Mouse (Mus musculus): ENCODE measurements around the gene Dpyd. TPM values are rescaled to one million over a fixed set of nuclear protein-coding genes. Genes with fewer than 3 reads are reported as not detected.

Dpyd gene
- total and polyA plus RNA-seq, 3 experiments: 3.3 to 26.2 (median 17.0) TPM

DNA sequence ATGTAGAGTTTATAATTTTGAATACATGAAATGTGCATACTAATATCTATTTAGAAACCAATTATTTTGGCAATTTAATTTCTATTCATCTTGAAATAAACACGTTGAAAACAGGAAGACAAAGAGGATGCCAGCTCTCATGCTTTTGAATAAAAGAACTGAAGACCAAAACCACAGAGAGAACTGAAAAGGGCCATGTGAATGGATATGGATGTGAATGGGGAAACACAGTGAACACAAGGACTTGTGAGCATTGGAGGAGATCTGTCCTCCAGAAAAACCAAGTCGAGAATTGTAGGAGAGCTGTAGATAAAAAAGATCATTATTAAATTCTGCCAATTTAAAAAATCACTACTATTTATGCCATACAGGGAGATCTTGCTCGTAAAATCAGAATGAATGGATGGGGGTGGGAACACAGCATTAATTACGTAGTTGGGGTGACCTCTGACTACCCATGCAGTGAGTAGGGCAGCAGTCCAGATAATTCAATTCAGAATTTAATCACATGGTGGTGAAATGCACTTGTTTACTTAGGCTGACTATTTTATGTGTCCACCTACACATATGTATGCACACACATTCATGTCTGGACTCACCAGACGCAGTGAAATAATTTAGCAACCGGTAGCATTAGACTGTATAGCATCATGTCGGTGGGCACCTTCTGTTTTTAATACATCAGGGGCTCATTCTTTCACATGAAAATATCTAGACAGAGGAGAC is 114.3 kb downstream of the Dpyd start:
- no peak for DNase-seq

DNA sequence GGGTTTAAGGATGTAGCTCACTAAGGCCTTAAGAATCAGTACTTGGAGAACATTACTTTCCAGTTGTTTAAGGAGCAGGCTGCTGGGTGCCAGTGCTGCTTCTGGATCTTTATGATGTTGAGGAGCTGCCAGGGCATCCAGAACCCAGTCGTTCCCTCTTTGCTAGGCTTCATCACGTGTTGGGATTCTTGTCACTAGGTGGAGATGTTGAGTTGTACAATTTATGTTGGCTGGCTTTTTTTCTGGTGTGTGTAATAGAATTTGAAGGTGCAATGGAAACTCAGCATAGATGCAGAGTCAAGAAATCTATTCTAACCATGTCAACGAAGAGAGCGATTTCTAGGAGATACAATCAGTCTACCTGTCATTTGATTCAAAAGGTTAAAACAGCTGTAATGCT is 118.9 kb downstream of the Dpyd start:
- peak; percentile 22 for DNase-seq

DNA sequence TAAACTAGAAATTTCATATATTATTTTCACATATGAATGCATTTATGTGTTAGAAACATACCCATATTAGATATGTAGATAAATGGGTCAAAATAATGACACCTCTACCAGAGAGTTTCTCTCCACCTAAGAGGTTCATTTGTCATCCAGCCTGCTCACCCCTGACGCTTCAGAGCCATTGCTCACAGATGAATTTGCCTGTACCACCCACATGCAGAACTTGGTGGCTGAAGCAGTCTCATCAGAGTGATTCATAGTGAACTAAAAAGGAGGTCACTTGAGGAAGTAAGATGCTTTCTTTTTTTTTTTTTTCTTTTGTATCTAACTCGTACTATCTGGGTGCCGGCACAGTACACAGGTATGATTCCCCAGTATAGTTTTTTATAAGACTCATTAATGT is 188.3 kb downstream of the Dpyd start:
- no peak for DNase-seq

DNA sequence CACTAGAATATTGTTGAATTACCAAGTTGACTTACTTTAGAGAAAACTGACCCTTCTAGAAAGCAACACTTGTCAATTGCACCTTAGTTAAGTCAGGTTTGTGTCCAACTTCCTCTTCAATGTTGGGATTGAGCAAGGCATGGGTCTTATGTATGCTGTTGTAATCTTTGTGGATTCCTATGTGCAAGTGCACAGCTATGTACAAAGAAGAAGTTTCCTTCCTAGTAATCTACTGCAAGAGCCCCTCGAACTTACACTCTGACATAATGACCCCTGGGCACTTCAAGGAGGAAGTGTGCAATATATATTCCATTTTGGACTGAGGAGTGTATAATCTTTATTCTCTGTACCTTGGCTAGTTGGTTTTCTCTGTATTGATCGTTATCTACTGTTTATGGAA is 191.7 kb downstream of the Dpyd start:
- no peak for DNase-seq

DNA sequence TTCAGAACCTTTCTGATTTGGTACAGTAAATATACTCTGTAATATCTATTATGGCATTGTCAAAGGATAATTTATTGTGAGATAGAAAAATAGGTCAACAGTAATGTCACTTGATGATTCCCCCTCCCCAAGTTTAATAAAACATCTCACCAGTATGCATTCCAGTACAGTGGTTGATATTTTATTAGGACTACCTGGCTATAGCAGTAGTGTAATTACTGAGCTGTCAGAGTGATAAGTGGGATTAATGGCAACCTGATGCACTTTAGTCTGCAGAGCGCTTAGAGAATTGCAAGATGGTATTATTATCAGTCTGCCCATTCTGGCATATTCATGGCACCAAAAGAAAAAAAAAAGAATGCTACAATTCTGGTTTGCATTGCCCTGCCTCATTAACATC is 194.2 kb downstream of the Dpyd start:
- DNase-seq: no peak

DNA sequence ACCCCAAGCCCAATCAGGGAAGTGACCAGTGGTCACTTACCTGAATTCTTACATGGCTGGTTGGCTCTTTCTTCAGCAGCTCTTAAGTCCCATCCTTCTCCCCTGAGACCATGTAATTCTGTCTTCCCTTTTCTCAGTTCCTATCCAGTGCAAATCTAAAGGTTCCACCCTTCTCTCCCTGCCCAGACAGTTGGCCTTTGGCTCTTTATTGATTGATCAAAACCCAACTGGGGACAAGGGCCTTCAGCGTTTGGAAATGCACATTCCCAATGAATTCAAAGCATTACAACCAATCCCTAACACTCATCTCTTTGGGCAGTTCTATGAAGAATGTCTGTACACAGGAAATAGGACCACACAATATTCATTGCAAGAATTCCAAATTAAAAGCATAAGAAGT is 251.0 kb downstream of the Dpyd start:
- no peak for DNase-seq

DNA sequence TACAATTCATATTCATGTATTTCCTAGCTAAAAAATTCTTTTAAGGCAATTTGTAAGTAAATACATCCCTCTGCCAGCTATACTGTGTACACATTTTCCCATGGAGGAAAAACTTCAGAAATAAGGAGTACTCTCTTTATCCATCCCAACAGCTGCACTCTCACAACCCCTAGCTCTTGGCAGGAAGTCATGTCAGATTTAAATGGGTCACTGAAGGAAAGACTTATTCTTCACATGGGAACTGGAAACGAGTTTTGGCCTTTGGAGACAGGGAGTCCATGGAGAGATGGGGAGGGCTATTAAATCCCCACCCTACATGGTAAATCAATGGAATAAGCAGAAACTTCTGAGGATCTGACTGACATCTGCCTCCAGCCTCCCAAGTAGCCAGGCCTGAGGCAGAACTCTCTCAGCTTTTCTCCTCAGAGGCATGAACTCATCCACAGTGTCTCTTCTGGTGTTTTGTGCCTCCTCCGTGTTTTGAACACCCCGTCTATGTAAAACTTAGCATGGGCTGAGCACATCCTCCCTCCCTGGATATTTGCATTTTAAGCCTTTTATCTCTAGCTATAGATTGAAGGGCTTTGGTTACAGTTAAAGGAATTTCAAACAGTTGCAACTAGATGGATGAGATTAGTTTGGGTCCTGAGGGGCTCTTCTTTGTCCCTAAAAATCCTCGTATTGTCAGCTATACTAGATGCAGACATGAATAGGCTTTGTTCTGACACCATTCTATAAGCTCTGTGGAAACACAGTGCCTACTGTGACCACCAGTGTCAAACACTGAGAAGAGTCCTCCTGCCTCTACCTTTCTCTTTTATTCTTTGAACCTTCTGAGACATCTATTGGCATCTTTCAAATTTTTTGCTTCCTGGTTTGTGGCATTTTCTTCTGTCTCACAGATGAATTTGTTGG is 288.9 kb downstream of the Dpyd start:
- no peak for DNase-seq

DNA sequence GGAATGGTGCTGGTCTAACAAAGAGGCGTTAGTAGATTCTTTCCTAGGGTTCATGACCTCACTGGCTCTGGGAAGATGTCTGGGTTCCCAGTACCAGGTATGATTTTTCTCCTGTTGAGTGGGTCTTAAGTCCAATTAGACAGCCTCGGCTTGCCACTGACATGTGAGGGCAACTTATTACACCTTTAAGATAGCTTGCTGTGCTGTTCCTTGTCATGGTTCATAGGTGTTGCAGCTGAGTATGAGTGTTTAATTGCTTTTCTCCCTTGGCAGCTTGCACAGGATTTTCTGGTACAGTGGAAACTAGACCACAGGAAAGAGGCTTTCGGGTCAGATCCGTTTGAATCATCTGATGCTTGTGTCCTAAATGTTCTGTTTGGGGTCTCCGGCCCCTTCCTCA is 290.8 kb downstream of the Dpyd start:
- no peak for DNase-seq

DNA sequence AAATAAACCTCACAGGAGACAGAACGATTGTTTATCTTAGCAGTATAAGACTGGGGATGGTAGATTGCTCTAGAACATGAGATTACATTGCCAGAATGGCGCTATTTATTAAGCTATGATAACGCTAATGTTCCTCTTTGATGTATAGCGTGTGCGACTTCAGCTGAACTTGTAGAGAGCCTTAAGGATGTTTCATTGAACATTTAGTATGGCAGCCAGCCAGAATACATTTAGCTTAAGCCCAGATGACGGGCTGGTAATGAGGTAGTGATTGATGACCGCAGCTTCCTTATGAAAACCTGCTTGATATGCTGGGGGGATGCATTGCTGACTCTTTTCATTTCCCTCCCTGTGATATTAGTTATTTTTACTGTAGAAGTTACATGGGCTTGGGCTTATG is 293.5 kb downstream of the Dpyd start:
- no peak for DNase-seq

DNA sequence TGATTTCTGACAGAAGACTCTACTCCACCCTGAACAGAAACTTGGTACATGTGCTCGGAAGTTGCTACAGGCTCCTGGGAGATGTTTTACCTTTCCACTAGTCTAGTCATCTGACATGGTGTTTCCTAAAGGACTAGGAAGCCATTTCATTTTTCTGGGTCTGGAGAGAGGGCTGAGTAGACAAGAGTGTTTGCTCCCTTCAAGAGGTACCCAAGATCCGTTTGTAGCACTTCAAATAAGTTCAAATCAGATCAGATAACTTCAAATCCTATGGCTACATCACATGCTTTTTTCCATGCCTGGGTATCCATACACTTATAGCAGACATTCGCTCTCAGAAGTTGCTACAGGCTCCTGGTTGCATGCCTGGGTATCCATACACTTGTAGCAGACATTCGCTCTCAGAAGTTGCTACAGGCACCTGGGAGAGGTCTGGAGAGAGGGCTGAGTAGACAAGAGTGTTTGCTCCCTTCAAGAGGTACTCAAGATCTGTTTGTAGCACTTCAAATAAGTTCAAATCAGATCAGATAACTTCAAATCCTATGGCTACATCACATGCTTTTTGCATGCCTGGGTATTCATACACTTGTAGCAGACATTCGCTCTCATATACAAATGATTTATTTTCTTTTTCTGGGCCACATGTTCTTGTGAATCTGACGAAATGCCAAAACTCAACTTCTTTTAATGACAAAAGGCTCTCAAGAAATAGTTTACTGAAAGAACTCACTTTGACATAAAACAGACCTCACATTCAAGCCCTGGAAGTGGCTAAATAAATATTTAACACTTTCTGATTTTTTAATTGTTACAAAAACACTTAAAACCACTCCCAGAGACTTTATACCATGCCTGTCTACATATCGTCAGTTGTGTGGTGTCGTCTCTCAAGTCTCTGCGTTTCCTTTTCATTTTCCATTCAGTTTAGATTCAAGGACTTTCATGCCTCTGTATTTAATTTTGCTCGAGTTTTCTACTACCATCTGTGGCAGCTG is 307.5 kb downstream of the Dpyd start:
- no peak for DNase-seq

DNA sequence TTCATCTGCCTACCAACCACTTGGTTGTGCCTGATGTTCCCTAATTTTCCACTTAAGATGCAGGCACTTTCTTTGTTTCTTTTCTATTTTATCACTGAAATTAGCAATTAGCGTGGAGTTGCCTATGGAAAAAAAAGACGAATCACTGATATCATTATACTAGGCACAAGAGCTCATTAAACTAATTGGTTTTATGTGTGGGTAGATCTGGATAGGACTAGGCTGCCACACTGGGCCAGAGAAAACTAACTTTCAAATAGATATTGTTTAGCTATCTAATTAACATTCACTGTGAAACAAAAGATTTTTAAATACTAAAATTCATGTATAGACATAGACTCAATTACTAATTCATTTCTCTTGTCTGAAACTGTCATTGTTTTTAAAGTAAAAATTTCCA is 313.9 kb downstream of the Dpyd start:
- DNase-seq: no peak

DNA sequence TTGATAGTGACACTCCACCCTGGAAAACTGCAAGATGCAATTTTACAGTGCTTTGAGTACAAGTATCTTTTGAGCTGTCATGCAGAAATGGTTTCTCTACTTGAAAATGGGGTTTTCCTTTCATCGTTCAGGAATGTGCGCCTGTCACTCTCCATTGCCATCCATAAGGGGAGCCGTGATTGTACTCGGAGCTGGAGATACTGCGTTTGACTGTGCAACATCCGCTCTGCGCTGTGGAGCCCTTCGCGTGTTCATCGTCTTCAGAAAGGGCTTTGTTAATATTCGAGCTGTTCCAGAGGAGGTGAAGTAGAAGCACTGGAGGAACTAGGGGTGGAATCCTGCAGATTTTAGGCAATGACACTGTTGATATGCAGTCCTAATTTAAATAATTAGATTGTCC is 337.1 kb downstream of the Dpyd start:
- DNase-seq: no peak

DNA sequence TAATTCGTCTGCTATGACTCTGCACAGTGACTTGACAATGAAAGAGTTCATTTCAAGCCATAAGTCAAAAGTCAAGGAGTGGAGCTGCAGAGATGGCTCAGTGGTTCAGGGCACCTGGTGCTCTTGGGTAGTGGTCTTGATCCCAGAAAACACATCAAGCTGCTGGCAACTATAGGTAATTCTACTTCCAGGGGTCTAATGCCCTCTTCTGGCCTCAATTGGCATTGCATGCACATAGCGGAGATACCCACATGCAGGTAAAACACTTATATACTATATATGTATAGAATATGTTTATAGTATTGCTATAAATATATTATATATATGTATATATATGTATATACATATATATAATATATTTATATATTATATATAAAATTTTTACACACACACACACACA is 429.4 kb downstream of the Dpyd start:
- DNase-seq: no peak

DNA sequence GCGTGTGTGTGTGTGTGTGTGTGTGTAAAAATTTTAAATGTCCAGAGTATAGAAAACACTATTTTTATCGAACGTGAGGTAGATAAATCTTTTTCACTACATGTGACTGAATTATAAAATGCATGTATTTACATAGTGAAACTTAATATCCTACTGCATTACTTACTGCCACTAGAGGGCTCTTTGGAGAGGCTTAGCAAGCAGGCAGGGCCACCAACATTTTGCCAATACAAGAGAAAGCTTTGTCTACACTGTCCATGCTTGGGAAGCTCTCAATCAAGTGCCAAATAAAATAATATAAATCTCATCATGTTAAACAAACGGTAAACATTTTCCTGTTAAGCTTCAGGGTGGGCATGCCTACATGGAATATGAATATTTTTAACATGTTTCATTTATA is 429.9 kb downstream of the Dpyd start:
- DNase-seq: no peak

DNA sequence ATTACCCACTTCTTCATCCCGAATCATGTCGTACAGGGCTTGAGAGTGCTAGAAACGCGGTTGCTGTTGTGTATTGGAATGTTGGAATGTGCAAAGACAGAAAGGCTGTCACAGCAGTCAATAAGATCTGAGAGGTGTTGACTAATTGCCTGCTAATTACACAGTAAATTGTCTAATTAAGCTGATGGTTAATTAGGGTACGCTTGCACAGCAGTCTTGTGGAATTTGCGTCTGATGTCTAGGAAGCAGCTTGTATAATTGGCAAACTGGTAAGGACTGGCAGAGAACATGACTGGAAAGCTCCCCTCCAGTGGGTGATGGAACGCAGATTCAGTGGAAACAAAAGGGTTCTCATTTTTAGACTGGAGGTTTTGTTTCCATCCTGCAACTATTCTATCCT is 459.3 kb downstream of the Dpyd start:
- DNase-seq: no peak

DNA sequence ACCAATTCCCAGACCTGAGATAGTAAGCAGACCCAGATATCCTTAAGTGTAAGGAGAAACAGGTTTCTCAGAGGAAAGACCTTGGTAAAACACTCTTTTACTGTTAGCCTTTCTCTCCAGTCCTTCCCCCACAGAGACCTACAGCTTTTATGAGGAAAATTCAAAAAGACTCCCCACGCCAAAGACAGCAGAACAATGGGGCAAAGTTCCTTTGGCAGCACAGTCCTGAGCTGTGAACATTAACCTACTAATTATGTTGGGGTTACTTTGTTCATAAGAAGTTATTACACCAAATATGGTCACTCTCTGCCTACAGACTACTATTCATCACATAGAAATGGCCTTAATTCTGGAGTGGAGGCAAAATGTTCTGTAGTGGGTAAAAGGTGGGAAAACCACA is 480.7 kb downstream of the Dpyd start:
- no peak for DNase-seq

DNA sequence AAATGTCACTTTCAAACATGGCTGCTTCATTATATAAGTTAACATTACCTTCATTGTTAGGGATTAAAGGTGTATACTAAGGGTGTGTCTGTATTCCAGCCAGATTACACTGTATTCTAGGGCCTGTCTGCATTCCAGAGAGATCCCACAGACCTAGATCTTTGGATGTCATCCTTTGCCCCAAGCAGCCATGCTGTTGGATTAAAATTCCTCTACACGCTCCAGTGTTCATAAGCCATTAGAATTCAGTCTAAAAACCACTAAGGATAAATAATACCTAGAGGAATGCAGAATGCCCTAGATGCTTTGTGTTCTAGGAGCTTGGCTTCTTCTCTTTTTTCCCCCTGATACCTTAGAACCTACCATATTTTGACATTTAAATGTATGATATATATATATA is 494.2 kb downstream of the Dpyd start:
- DNase-seq: no peak

DNA sequence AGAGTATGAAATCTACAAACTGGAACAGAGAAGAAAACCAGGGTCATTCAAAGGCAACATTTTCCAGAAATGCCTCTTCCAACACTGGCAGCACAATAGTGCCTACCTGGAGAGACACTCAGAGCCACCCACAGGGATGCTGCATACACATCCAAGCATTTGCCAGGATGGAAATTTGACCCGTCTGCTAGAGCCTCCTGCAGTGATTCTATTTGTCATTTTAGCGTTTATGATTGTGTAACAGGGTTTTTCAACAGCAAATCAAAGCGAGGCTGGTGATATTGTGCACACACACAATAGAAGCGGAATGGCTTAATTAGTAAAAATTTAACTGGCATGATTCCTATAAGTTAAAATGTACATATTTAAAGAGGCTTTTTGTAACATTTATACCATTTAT is 501.3 kb downstream of the Dpyd start:
- no peak for DNase-seq

DNA sequence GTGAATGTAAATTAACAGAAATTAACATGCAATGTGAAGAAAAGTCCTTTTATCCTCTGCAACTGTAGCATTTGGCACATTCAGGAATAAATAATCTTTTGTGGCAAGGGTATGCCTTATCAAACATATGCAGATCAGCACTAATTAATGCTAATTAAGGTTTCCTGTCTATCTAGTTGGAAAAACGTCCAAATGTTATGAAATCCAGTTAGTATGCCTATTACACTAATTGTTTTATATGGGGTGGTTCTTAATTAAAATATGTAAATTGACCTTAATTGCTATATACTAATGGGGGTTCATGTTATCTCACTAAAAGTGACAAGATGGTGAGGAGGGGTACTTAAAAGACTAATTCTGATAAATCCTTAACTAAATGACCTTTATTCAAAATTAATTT is 501.7 kb downstream of the Dpyd start:
- DNase-seq: no peak

DNA sequence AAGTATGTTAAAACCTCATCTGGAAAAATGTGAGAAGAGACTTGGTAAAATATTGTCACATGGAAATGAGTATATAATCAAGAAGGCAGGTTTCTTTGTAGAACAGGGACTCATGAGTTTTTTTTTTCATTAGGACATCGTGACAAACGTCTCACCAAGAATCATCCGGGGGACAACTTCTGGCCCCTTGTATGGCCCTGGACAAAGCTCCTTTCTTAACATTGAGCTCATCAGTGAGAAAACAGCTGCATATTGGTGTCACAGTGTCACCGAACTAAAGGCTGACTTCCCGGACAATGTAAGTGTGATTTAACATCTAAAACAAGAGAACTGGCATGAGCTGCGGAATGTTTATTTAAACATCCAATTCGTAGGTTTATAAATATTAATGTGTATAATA is 502.8 kb downstream of the Dpyd start:
- DNase-seq: no peak

DNA sequence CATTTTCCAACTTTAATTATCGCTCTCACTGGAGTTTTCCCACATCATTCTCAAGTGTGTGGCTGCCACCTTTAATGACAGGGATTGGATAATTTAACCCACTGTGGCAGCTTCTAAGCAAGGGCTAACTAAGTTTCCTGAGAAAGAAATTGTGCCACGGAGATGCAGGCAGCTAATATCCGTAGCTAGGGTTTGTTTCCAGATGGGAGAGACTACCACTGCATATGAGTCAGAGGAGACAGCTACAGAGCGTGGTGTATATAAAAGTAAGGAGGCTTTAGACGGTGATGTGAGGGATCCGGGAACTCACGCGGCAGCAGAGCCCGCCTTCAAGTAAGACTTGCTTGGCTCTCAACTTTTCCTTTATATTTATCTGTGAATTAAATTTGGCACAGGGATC is 505.3 kb downstream of the Dpyd start:
- DNase-seq: no peak

DNA sequence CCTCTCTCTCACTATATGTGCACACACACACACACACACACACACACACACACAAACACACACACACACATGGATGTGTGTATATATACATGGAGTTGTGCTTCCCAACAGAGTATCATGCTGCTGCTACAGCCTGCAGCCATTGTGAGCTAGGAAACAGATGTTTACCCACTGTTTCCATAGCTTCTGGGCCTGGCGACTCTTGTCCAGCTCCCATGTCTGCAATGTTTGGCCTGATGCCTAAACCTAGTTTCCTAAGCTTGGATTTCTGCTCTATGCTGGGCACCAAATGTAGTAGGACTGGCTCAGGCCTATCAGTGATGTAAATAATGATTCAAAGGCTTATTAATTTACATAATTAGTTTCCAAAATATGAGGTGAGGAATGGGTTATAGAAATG is 524.7 kb downstream of the Dpyd start:
- DNase-seq: no peak
